Mouse (Mus musculus): ENCODE measurements around the gene Dtymk. TPM values are rescaled to one million over a fixed set of nuclear protein-coding genes. Genes with fewer than 3 reads are reported as not detected.

Dtymk gene
- polyA plus RNA-seq (2012; rRNA removed; ENCODE audit: low replicate concordance): 31.8 and 54.5 TPM in 2 replicates

GRCm38 (mm10) chr1:93801741-93802238 is at the start of gene Dtymk:
Dtymk (minus strand) TSS chr1:93801934.

GRCm38 (mm10) chr1:93824609-93825008 is 22.9 kb upstream of the Dtymk start, which contains the start of gene D2hgdh:
D2hgdh (plus strand) TSS chr1:93824909.

GRCm38 (mm10) chr1:93803556-93804507 is 2.1 kb upstream of the Dtymk start, which contains the start of gene Ing5:
Ing5 (plus strand) TSS chr1:93803965.

GRCm38 (mm10) chr1:93754573-93755290 is 47.0 kb downstream of the Dtymk start, which contains the start of gene Thap4:
Thap4 (minus strand) TSS chr1:93754864.

GRCm38 (mm10) chr1:93751290-93751689 is 50.4 kb downstream of the Dtymk start, which contains the start of gene Atg4b:
Atg4b (plus strand) TSS chr1:93751500.

Other genes with a start within 250 kb of the Dtymk start
- gene Stk25, start 143.3 kb downstream of the Dtymk start, polyA plus RNA-seq (2012; rRNA removed; ENCODE audit: low replicate concordance): 71.5 and 144 TPM in 2 replicates
- 26.1 and 43.5 TPM in 2 replicates for gene Bok, start 116.3 kb downstream of the Dtymk start, polyA plus RNA-seq (2012; rRNA removed; ENCODE audit: low replicate concordance)
- 47.6 and 70.2 TPM in 2 replicates for gene Atg4b, start 50.4 kb downstream of the Dtymk start, polyA plus RNA-seq (2012; rRNA removed; ENCODE audit: low replicate concordance)
- gene Thap4, start 47.1 kb downstream of the Dtymk start, polyA plus RNA-seq (2012; rRNA removed; ENCODE audit: low replicate concordance): 30.6 and 39.2 TPM in 2 replicates
- 6.2 and 8.6 TPM in 2 replicates for gene Ing5, start 2.0 kb upstream of the Dtymk start, polyA plus RNA-seq (2012; rRNA removed; ENCODE audit: low replicate concordance)
- gene D2hgdh, start 23.0 kb upstream of the Dtymk start, polyA plus RNA-seq (2012; rRNA removed; ENCODE audit: low replicate concordance): 26.5 and 38.8 TPM in 2 replicates
- gene Gal3st2, start 59.4 kb upstream of the Dtymk start, polyA plus RNA-seq (2012; rRNA removed; ENCODE audit: low replicate concordance): 1.5 TPM in 2 replicates
- 1.9 and 3.2 TPM in 2 replicates for gene Gal3st2b, start 116.4 kb upstream of the Dtymk start, polyA plus RNA-seq (2012; rRNA removed; ENCODE audit: low replicate concordance)
- 0.03 and 0.05 TPM in 2 replicates for gene Gal3st2c, start 188.6 kb upstream of the Dtymk start, polyA plus RNA-seq (2012; rRNA removed; ENCODE audit: low replicate concordance)
- gene Neu4, start 218.5 kb upstream of the Dtymk start, polyA plus RNA-seq (2012; rRNA removed; ENCODE audit: low replicate concordance): not detected in 2 replicates

Measured in mammary gland, adult 2 months (tissue).